Mouse (Mus musculus): ENCODE data around the gene Gm6217. TPM values are rescaled to one million over a fixed set of nuclear protein-coding genes. Genes with fewer than 3 reads are reported as not detected.
"Not testable (repeated sequence)": the region's sequence is repeated elsewhere in the genome, so short reads cannot be mapped to it uniquely, and the experiment has no call there.

Gm6217 gene
- polyA plus RNA-seq, 1 experiment from 2014 or later, result not detected

DNA sequence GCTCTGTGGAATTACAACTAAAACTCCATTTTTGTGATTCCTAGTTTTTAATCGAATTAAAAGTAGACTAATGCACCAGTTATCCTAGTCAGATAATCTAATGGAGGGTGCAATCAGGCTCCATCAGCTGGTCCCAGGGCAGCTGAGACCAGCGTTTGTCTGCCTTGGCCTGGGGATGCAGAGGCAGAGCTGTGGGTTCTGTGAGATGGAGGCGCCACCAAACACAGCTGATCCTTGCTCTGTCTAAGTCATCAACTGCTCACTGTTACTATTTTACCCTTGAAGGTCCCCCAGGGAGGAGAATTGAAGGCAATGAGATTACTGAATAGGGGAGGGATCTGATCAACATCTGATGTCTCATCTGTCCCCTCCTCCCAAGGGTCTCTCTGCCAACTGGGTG lies 35.2 kb upstream of the Gm6217 start:
- Histone ChIP-seq H3K9ac (replicated peaks) (no peak overlapping the region), H3K4me1 (ENCODE audit: insufficient read depth) (no peaks in the 10 kb centered on the region), H3K27ac (ENCODE audit: low read depth) (no peak overlapping the region), H3K36me3 (replicated peaks; ENCODE audit: insufficient read depth, low read length) (no peaks in the 10 kb centered on the region), H3K27me3 (ENCODE audit: insufficient read depth, low read length) (no peaks in the 10 kb centered on the region), H3K9me3 (ENCODE audit: low read length) (no peaks in the 10 kb centered on the region), H3K4me2 (ENCODE audit: low read depth, low read length) (no peak overlapping the region), H3K4me3 (ENCODE audit: low read depth, low read length) (no peak overlapping the region)
- no peak for TF ChIP-seq EP300 (IDR thresholded peaks at IDR 0.05; ENCODE audit: low read depth)
- TF ChIP-seq CTCF (IDR thresholded peaks at IDR 0.05; ENCODE audit: low read depth), result no peak
- 51% methylated on average over 3 of the region's 3 CpGs for WGBS (ENCODE audit: insufficient replicate concordance)
- no peak for DNase-seq
- ATAC-seq, result no peak

DNA sequence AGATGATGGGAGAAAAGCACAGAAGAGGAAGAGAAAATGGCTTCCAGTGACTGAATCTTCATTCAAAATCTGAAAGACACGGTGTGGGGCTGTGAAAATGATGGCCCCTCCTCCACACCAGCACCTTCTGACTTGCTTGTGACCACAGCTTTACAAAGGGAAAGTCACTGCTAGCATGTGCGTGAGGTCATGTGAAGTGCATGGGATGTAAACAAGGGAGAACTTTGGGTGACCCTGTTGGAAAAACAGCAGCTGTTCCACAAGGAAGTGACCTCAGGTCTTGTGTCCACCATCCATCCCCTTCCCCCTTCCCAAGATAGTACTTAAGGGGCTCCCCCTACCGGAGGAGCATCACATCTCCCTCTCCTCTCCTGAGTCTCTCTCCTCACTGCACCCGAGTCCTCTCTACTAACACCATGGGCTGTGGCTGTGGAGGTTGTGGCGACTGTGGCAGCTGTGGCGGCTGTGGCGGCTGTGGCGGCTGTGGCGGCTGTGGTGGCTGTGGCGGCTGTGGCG lies 28.7 kb upstream of the Gm6217 start, which contains the start of gene Gm47955:
Gene Gm47955, plus strand, starts transcription at position 417 of the 516 bp plus-strand sequence.
- Histone ChIP-seq H3K9ac (replicated peaks) (no peak within 1 kb of the TSS), H3K36me3 (replicated peaks; ENCODE audit: insufficient read depth, low read length) (no peaks in the 10 kb centered on the region), H3K27me3 (ENCODE audit: insufficient read depth, low read length) (no peaks in the 10 kb centered on the region), H3K4me2 (ENCODE audit: low read depth, low read length) (no peak within 1 kb of the TSS), H3K4me1 (ENCODE audit: insufficient read depth) (no peaks in the 10 kb centered on the region), H3K9me3 (ENCODE audit: low read length) (no peaks in the 10 kb centered on the region), H3K4me3 (ENCODE audit: low read depth, low read length) (no peak within 1 kb of the TSS), H3K27ac (ENCODE audit: low read depth) (no peak within 1 kb of the TSS)
- DNase-seq (no peak), ATAC-seq (no peak)
- 71% methylated on average over 7 of the region's 11 CpGs for WGBS (ENCODE audit: insufficient replicate concordance)
- TF ChIP-seq CTCF (IDR thresholded peaks at IDR 0.05; ENCODE audit: low read depth), result no peak
- TF ChIP-seq EP300 (IDR thresholded peaks at IDR 0.05; ENCODE audit: low read depth), result no peak

GRCm38 (mm10) chr1:82955913-82956312 lies 24.7 kb upstream of the Gm6217 start, which contains the start of gene Gm7544:
Gene Gm7544, minus strand, starts transcription at chr1:82956013.
- not testable (repeated sequence) for H3K4me3 ChIP-seq (ENCODE audit: low read depth, low read length); DNase-seq; H3K27me3 ChIP-seq (ENCODE audit: insufficient read depth, low read length); H3K27ac ChIP-seq (ENCODE audit: low read depth); ATAC-seq; H3K9me3 ChIP-seq (ENCODE audit: low read length); H3K9ac ChIP-seq (replicated peaks); H3K4me2 ChIP-seq (ENCODE audit: low read depth, low read length); H3K36me3 ChIP-seq (replicated peaks; ENCODE audit: insufficient read depth, low read length); H3K4me1 ChIP-seq (ENCODE audit: insufficient read depth)

GRCm38 (mm10) chr1:82948601-82949000 lies 17.4 kb upstream of the Gm6217 start:
- no peak overlapping the region for H3K4me2 ChIP-seq (ENCODE audit: low read depth, low read length)
- H3K4me1 ChIP-seq (ENCODE audit: insufficient read depth), result no peaks in the 10 kb centered on the region
- H3K9ac ChIP-seq (replicated peaks), result no peak overlapping the region
- 74% methylated on average over 2 of the region's 2 CpGs for WGBS (ENCODE audit: insufficient replicate concordance)
- ATAC-seq, result no peak
- no peak for DNase-seq
- no peaks in the 10 kb centered on the region for H3K27me3 ChIP-seq (ENCODE audit: insufficient read depth, low read length)
- H3K36me3 ChIP-seq (replicated peaks; ENCODE audit: insufficient read depth, low read length), result no peaks in the 10 kb centered on the region
- TF ChIP-seq EP300 (IDR thresholded peaks at IDR 0.05; ENCODE audit: low read depth) (no peak), CTCF (IDR thresholded peaks at IDR 0.05; ENCODE audit: low read depth) (no peak)
- H3K27ac ChIP-seq (ENCODE audit: low read depth), result no peak overlapping the region
- H3K4me3 ChIP-seq (ENCODE audit: low read depth, low read length), result no peak overlapping the region
- no peaks in the 10 kb centered on the region for H3K9me3 ChIP-seq (ENCODE audit: low read length)

DNA sequence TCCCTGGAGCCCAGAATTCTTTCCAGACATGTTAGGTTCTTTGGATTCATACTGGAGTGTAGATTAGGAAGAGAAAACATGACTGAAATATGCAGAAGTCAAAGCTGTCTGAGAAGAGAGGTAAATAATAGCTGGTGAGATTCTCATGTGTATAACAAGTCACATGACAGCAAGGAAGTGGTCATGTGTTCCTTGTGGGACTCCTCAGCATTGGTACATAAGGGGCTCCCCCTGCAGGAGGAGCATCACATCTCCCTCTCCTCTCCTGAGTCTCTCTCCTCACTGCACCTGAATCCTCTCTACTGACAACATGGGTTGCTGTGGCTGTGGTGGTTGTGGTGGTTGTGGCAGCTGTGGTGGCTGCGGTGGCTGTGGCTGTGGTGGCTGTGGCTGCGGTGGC lies 14.8 kb upstream of the Gm6217 start:
- not testable (repeated sequence) for H3K4me3 ChIP-seq (ENCODE audit: low read depth, low read length); H3K9me3 ChIP-seq (ENCODE audit: low read length); DNase-seq; H3K36me3 ChIP-seq (replicated peaks; ENCODE audit: insufficient read depth, low read length); H3K9ac ChIP-seq (replicated peaks); H3K4me2 ChIP-seq (ENCODE audit: low read depth, low read length); H3K4me1 ChIP-seq (ENCODE audit: insufficient read depth); H3K27ac ChIP-seq (ENCODE audit: low read depth); ATAC-seq; H3K27me3 ChIP-seq (ENCODE audit: insufficient read depth, low read length)
- 84% methylated on average over 2 of the region's 2 CpGs for WGBS (ENCODE audit: insufficient replicate concordance)

DNA sequence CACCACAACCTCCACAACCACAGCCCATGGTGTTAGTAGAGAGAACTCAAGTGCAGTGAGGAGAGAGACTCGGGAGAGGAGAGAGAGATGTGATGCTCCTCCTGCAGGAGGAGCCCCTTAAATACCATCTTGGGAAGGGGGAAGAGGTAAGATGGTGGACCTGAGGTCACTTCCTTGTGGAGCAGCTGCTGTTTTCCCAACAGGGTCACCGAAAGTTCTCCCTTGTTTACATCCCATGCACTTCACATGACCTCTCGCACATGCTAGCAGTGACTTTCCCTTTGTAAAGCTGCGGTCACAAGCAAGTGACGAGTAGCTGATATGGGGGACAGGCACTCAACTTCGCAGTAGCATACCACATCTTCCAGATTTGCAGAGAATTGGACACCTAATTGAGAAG lies 12.1 kb upstream of the Gm6217 start, which contains the start of gene A030003K21Rik:
Gene A030003K21Rik, minus strand, starts transcription at position 94 of the 400 bp plus-strand sequence.
- not testable (repeated sequence) for ATAC-seq; H3K4me1 ChIP-seq (ENCODE audit: insufficient read depth); H3K9me3 ChIP-seq (ENCODE audit: low read length); H3K4me2 ChIP-seq (ENCODE audit: low read depth, low read length); H3K27me3 ChIP-seq (ENCODE audit: insufficient read depth, low read length); H3K4me3 ChIP-seq (ENCODE audit: low read depth, low read length); DNase-seq; H3K27ac ChIP-seq (ENCODE audit: low read depth); H3K9ac ChIP-seq (replicated peaks); H3K36me3 ChIP-seq (replicated peaks; ENCODE audit: insufficient read depth, low read length)
- WGBS (ENCODE audit: insufficient replicate concordance), result no CpG with 5 or more reads among the region's 6 CpGs

DNA sequence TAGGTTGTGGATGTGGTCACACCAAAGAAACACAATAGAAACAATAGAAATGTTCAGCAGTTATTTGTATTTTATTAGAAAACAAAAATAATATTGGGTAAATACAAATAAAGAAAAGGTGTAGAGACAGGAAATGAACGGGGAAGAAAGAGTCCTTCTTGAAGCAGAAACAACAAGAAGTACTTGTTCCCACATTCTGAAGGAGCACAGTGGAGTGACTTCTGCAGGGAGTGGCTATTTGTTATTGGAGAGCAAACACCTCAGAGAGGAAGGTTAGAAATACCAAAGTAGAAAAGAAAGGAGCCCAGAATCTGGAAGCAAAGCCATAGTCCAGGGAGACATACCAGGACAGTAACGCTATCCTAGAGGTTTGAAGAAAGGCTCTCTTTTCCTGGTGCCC lies 11.3 kb upstream of the Gm6217 start:
- not testable (repeated sequence) for H3K27me3 ChIP-seq (ENCODE audit: insufficient read depth, low read length); H3K4me3 ChIP-seq (ENCODE audit: low read depth, low read length)

More for the DNA sequence above, 11.3 kb upstream of the Gm6217 start:
- H3K9me3 ChIP-seq (ENCODE audit: low read length); ATAC-seq; H3K36me3 ChIP-seq (replicated peaks; ENCODE audit: insufficient read depth, low read length); H3K4me1 ChIP-seq (ENCODE audit: insufficient read depth); DNase-seq; H3K27ac ChIP-seq (ENCODE audit: low read depth); H3K4me2 ChIP-seq (ENCODE audit: low read depth, low read length); H3K9ac ChIP-seq (replicated peaks): not testable (repeated sequence)
- 77% methylated on average over 1 of the region's 2 CpGs for WGBS (ENCODE audit: insufficient replicate concordance)

Measured in liver, postnatal 0 days (tissue).